Mouse (Mus musculus) cerebellum, adult 11-12 months (tissue): ENCODE data around the gene Ypel3.

Experiments
- DNase-seq: peaks from one replicate; pipeline ENCODE4 v3.0.0; 2022

Ypel3 gene

GRCm38 (mm10) chr7:126818818-126819217 lies 42.1 kb downstream of the Ypel3 start:
- DNase-seq = peak; percentile 6

DNA sequence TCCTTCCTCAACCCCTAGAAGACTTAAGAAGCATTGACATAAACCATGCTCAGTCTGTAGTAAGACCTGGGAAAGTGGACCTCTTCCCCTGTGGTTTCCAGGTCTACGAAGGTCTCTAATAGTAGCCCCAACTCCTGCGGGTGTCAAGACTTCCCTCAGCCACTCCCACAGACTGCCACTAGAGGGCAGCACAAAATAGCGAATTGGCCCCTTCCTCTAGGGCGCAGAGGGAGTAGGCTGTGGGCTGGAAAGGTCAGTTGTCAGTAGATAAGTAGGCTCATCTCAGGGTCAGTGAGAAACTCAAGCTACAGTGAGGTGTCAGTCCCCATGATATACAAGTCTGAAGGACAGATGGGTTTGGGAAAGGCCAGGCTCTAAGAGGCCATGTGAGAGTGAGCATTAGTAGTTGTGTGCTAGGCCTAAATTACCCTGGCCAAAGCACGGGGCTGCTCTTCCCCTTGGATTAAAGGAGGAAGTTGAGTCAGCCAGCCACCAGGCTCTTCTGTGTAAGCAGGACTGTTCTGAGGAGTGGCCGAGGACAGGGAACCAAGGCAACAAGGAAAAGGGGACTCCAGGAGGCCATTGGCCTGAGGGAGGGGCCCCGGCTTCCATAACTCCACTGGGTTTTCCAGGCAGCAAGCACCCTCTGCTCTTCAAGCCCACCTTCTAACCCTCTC lies 45.2 kb downstream of the Ypel3 start:
- DNase-seq = peak; percentile 86

GRCm38 (mm10) chr7:126822741-126823140 lies 46.0 kb downstream of the Ypel3 start:
- DNase-seq = peak; percentile 66

- DNase-seq = peak; percentile 79
Observed at GRCm38 (mm10) chr7:126823202-126823711, 46.5 kb downstream of the Ypel3 start.

DNA sequence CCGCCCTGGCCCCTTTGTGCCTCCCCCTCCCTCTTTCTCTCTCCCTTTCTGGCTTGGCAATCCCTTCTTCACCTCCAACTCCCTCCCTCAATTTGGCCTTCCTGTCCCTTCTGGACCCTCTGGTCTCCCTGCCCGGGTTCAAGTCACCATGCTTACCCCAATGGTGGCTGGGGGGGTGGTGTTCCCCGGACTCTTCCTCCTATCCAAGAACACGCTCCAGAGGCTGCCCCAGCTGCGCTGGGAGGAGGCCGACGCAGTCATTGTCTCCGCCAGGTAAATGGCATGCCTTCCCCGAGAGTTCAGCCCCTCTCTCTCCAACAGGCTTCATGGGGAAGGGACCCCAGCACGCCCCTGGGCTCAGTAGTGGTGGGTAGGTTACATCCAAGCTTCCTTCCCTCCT lies 47.2 kb downstream of the Ypel3 start:
- DNase-seq = peak; percentile 60

DNA sequence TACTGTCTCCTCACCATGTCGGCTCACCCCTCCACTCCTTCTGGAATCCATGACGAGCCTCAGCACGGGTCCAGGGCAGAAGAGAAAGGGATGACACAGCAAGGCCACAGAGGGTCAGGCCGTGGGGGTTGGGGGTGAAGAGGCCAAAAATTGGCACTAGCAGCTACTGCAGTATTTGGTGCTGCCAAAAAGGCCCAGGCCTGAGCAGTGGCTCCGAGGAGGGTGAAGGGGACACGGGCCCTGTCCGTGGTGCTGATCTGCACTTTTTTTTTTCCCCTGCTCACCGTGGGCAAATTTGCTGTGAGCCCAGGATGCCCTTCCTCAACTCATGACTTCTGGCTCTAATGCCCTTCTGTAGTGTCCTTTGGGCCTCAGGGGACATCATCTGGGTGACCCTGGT lies 48.6 kb downstream of the Ypel3 start:
- peak; percentile 48 for DNase-seq

DNA sequence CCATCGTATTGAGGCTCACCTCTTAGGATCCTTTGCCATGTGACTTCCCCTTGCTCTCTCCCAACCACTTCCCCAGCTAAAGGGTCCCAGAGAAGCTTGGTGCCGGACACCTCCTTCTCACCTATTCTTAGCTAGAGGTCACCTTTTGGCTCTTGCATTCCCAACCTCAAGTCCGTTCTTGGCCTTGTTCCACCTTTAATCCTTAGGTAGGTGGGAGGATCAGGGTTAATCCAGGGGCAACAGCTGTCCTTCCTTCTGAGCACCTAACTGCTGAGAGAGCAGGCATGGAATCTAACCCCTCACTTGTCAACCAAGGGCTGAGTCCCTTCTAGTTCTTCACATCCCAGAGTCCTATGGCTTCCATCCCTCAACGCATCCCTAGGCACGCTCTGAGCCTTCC lies 49.2 kb downstream of the Ypel3 start:
- peak; percentile 22 for DNase-seq
